Mouse (Mus musculus): Measurements from ENCODE around the gene Map6d1. TPM values are rescaled to one million over a fixed set of nuclear protein-coding genes. Genes with fewer than 3 reads are reported as not detected.

Gene Map6d1
- total and polyA plus RNA-seq, 3 experiments: 0.08 to 0.20 TPM; not detected in 1

- peaks cover 4% of the 10 kb centered on the region for H3K9me3 ChIP-seq (replicated peaks; ENCODE audit: low read length)
- H3K79me2 ChIP-seq (replicated peaks; ENCODE audit: control insufficient read depth, extremely low read depth, insufficient read depth, poor library complexity, severe bottlenecking): no peaks in the 10 kb centered on the region
- in situ Hi-C loops (cut with MboI; ENCODE audit: low pct_ligation_motif_present, low pct_unique_long_range_greater_than_20kb, low sequenced_read_pairs): loop anchor here (25.0 kb wide), 1 partner anchor 288 kb away; the partner anchor contains the start of gene Eif2b5
- DNase-seq (ENCODE audit: extremely low read depth): peak; percentile 11
- TF ChIP-seq E2F4 (IDR thresholded peaks at IDR 0.05; ENCODE audit: insufficient replicate concordance, low read depth, low read length) (no peak), TCF12 (IDR thresholded peaks at IDR 0.05; ENCODE audit: low read depth, low read length) (no peak), ZNF384 (IDR thresholded peaks at IDR 0.05; ENCODE audit: low read depth, low read length) (no peak), PAX5 (IDR thresholded peaks at IDR 0.05; ENCODE audit: low read length) (no peak), JUND (conservative IDR thresholded peaks at IDR 0.05; ENCODE audit: low read depth, low read length) (no peak), CHD2 (IDR thresholded peaks at IDR 0.05; ENCODE audit: low read length) (no peak), ZC3H11A (IDR thresholded peaks at IDR 0.05; ENCODE audit: low read depth, low read length) (no peak), NELFE (IDR thresholded peaks at IDR 0.05; ENCODE audit: low read depth, low read length) (no peak), POLR2A (IDR thresholded peaks at IDR 0.05; ENCODE audit: low read depth, low read length) (no peak), MAFK (IDR thresholded peaks at IDR 0.05; ENCODE audit: insufficient replicate concordance, low read length) (0 out of 2 replicates have a peak, but pooled peaks have one; percentile 55), KAT2A (IDR thresholded peaks at IDR 0.05; ENCODE audit: insufficient replicate concordance, low read length) (no peak), CTCF (conservative IDR thresholded peaks at IDR 0.05 in 1 of 2, IDR thresholded peaks at IDR 0.05 in 1 of 2; ENCODE audit: low read depth in 2 of 2, low read length in 2 of 2) (0 out of 4 replicates have a peak, but pooled peaks of 1 of the 2 experiments have one; percentile 10), SIN3A (IDR thresholded peaks at IDR 0.05; ENCODE audit: low read length) (no peak)
- peaks cover 0 to 2% of the 10 kb centered on the region in 2 experiments; a peak in 1 of 4 replicates for H3K4me1 ChIP-seq (ENCODE audit: control insufficient read depth in 1 of 2, insufficient read depth in 2 of 2)
- no peak overlapping the region for H3K9ac ChIP-seq (ENCODE audit: insufficient read depth, low read depth)
- H3K4me2 ChIP-seq (ENCODE audit: insufficient read depth, low read depth, poor library complexity, severe bottlenecking): no peak overlapping the region
- H3K27me3 ChIP-seq (replicated peaks): no peaks in the 10 kb centered on the region
- dilution Hi-C loops (cut with MboI; ENCODE audit: extremely low pct_ligation_motif_present, extremely low pct_unique_long_range_greater_than_20kb, low sequenced_read_pairs): no loop called here
- no peak overlapping the region for H3K4me3 ChIP-seq (replicated peaks in 1 of 3; ENCODE audit: low read depth in 2 of 3, low read length in 2 of 3, poor library complexity in 1 of 3)
- H3K36me3 ChIP-seq (replicated peaks in 1 of 2; ENCODE audit: control insufficient read depth in 1 of 2, insufficient read depth in 1 of 2, low read length in 1 of 2): peaks cover 44 to 88% of the 10 kb centered on the region in 2 experiments
- H3K27ac ChIP-seq (ENCODE audit: insufficient read depth, low read depth): no peak overlapping the region
These were observed 41.5 kb downstream of the Map6d1 start for GRCm38 (mm10) chr16:20199501-20200201.

- Histone ChIP-seq H3K27me3 (replicated peaks) (no peaks in the 10 kb centered on the region), H3K79me2 (replicated peaks; ENCODE audit: control insufficient read depth, extremely low read depth, insufficient read depth, poor library complexity, severe bottlenecking) (no peaks in the 10 kb centered on the region), H3K27ac (ENCODE audit: insufficient read depth, low read depth) (no peak overlapping the region), H3K4me3 (replicated peaks in 1 of 3; ENCODE audit: low read depth in 2 of 3, low read length in 2 of 3, poor library complexity in 1 of 3) (no peak overlapping the region), H3K9me3 (replicated peaks; ENCODE audit: low read length) (peaks cover 4% of the 10 kb centered on the region), H3K4me1 (ENCODE audit: control insufficient read depth in 1 of 2, insufficient read depth in 2 of 2) (peaks cover 0 to 2% of the 10 kb centered on the region in 2 experiments; a peak in 1 of 4 replicates), H3K4me2 (ENCODE audit: insufficient read depth, low read depth, poor library complexity, severe bottlenecking) (no peak overlapping the region), H3K9ac (ENCODE audit: insufficient read depth, low read depth) (no peak overlapping the region), H3K36me3 (replicated peaks in 1 of 2; ENCODE audit: control insufficient read depth in 1 of 2, insufficient read depth in 1 of 2, low read length in 1 of 2) (peaks cover 53 to 91% of the 10 kb centered on the region in 2 experiments)
- in situ Hi-C loops (cut with MboI; ENCODE audit: low pct_ligation_motif_present, low pct_unique_long_range_greater_than_20kb, low sequenced_read_pairs): no loop called here
- no peak for DNase-seq (ENCODE audit: extremely low read depth)
- no peak for TF ChIP-seq MXI1 (IDR thresholded peaks at IDR 0.05; ENCODE audit: low read depth, low read length)
- dilution Hi-C loops (cut with MboI; ENCODE audit: extremely low pct_ligation_motif_present, extremely low pct_unique_long_range_greater_than_20kb, low sequenced_read_pairs): no loop called here
These were observed 44.2 kb downstream of the Map6d1 start for GRCm38 (mm10) chr16:20196962-20197361.

Measured in CH12.LX (cell line).